Mouse (Mus musculus): Measurements from ENCODE around the gene Dpf3.
A peak's percentile ranks its signal among the peaks of the same experiment; 100 is the strongest.

Gene Dpf3

GRCm38 (mm10) chr12:83487476-83487991 is at the start of gene Dpf3:
Gene Dpf3 (minus strand): TSS chr12:83487716.
- peak; percentile 97 for DNase-seq (ENCODE audit: low spot score)

GRCm38 (mm10) chr12:83536039-83536438 is 48.5 kb upstream of the Dpf3 start:
- DNase-seq (ENCODE audit: low spot score) = no peak

- DNase-seq (ENCODE audit: low spot score) = no peak
These were observed 47.9 kb upstream of the Dpf3 start for GRCm38 (mm10) chr12:83535428-83535827.

GRCm38 (mm10) chr12:83534190-83534589 is 46.7 kb upstream of the Dpf3 start:
- DNase-seq (ENCODE audit: low spot score) = no peak

- no peak for DNase-seq (ENCODE audit: low spot score)
These were observed 45.5 kb upstream of the Dpf3 start for GRCm38 (mm10) chr12:83532966-83533365.

- DNase-seq (ENCODE audit: low spot score) = no peak
These were observed 44.5 kb upstream of the Dpf3 start for GRCm38 (mm10) chr12:83531992-83532391.

GRCm38 (mm10) chr12:83528665-83529064 is 41.1 kb upstream of the Dpf3 start:
- no peak for DNase-seq (ENCODE audit: low spot score)

- DNase-seq (ENCODE audit: low spot score) = no peak
These were observed 40.3 kb upstream of the Dpf3 start for GRCm38 (mm10) chr12:83527816-83528215.

- DNase-seq (ENCODE audit: low spot score) = no peak
These were observed 38.5 kb upstream of the Dpf3 start for GRCm38 (mm10) chr12:83525822-83526544.

GRCm38 (mm10) chr12:83524329-83524728 is 36.8 kb upstream of the Dpf3 start:
- no peak for DNase-seq (ENCODE audit: low spot score)

GRCm38 (mm10) chr12:83523892-83524291 is 36.4 kb upstream of the Dpf3 start:
- no peak for DNase-seq (ENCODE audit: low spot score)

GRCm38 (mm10) chr12:83523056-83523455 is 35.5 kb upstream of the Dpf3 start:
- DNase-seq (ENCODE audit: low spot score) = no peak

- DNase-seq (ENCODE audit: low spot score) = no peak
These were observed 33.6 kb upstream of the Dpf3 start for GRCm38 (mm10) chr12:83521083-83521482.

- DNase-seq (ENCODE audit: low spot score) = peak; percentile 96
These were observed 32.9 kb upstream of the Dpf3 start, which contains the start of gene Dcaf4 for GRCm38 (mm10) chr12:83520311-83520890. Gene Dcaf4 (plus strand): TSS chr12:83520466.

GRCm38 (mm10) chr12:83517580-83517979 is 30.1 kb upstream of the Dpf3 start:
- no peak for DNase-seq (ENCODE audit: low spot score)

- DNase-seq (ENCODE audit: low spot score) = no peak
These were observed 26.7 kb upstream of the Dpf3 start for GRCm38 (mm10) chr12:83514216-83514615.

- DNase-seq (ENCODE audit: low spot score) = no peak
These were observed 25.7 kb upstream of the Dpf3 start for GRCm38 (mm10) chr12:83513185-83513584.

GRCm38 (mm10) chr12:83512783-83513182 is 25.3 kb upstream of the Dpf3 start:
- DNase-seq (ENCODE audit: low spot score) = no peak

- no peak for DNase-seq (ENCODE audit: low spot score)
These were observed 23.1 kb upstream of the Dpf3 start for GRCm38 (mm10) chr12:83510586-83510985.

GRCm38 (mm10) chr12:83506543-83506942 is 19.0 kb upstream of the Dpf3 start:
- no peak for DNase-seq (ENCODE audit: low spot score)

- DNase-seq (ENCODE audit: low spot score) = peak; percentile 78
These were observed 14.7 kb upstream of the Dpf3 start for GRCm38 (mm10) chr12:83502190-83502589.

GRCm38 (mm10) chr12:83499256-83499655 is 11.7 kb upstream of the Dpf3 start:
- no peak for DNase-seq (ENCODE audit: low spot score)

- no peak for DNase-seq (ENCODE audit: low spot score)
These were observed 10.4 kb upstream of the Dpf3 start for GRCm38 (mm10) chr12:83497959-83498358.

GRCm38 (mm10) chr12:83496736-83497135 is 9.2 kb upstream of the Dpf3 start:
- DNase-seq (ENCODE audit: low spot score) = no peak

All from layer of hippocampus, adult 11-12 months (tissue).